Mouse (Mus musculus) frontal cortex, postnatal 25 days (tissue): Measurements from ENCODE around the gene Ppp1r14b.

ENCODE experiments used
- DNase-seq, 2 experiments: peaks; one replicate each; pipeline ENCODE4 v3.0.0; 2022; ENCODE audit warnings: low spot score in 2 of 2

Ppp1r14b gene

GRCm38 (mm10) chr19:6974211-6975205 is at the start of gene Ppp1r14b:
Ppp1r14b (plus strand) TSS chr19:6974968.
- DNase-seq: peak; percentile 58 to 59

DNA sequence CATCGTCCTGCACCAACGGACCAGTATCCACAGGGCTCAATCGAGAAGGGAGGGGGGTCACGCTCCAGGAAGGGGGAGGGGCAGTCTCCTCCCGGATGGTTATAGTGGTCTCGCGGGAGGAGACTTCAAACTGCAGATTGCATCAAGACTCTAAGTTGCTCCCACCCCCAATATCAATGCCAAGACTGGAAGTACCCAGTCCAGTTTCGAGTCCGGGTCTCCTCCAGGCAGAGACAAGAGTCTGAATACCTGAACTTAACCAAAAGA is 49.5 kb upstream of the Ppp1r14b start, which contains the start of gene Catsperz:
TSS of gene Catsperz (minus strand) at position 74 of the 267 bp plus-strand sequence.
- DNase-seq: no peak

DNA sequence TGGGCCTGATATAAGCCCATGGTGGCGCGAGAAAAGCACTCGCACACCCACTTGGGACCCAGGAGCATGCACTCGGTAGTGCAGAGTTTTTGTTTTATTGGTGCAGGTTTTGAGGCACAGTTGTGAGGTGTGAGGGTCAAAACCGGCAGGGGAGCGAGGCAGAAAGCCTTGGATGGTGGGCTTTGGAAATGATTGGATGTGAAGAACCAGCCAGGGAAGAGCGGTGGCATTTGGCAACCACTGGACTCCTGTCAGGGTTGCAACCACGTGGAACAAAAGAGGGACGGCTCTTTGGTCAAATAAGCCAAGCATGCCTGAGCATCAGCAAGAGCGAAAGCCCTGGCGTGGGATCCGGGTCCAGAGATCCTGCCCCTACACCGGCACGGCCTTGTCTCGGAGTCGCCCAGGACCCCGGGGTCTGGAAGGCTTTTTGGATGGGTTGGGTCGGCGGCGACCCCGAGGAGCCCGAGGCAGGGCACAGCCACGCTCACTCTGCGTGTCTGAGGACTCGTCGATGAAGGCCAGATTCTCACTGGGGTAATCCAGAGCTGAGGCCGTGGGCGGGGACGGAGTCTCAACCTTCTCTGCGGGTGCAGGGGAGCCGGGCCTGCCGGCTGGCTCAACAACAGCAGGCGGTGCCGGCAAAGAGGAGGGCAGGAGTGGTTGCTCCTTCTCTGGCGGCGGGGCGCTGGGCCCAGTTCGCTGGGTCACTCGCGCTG is 49.0 kb upstream of the Ppp1r14b start:
- DNase-seq: no peak

GRCm38 (mm10) chr19:6926559-6927255 is 48.1 kb upstream of the Ppp1r14b start:
- no peak for DNase-seq

GRCm38 (mm10) chr19:6928080-6928479 is 46.7 kb upstream of the Ppp1r14b start:
- DNase-seq: no peak

DNA sequence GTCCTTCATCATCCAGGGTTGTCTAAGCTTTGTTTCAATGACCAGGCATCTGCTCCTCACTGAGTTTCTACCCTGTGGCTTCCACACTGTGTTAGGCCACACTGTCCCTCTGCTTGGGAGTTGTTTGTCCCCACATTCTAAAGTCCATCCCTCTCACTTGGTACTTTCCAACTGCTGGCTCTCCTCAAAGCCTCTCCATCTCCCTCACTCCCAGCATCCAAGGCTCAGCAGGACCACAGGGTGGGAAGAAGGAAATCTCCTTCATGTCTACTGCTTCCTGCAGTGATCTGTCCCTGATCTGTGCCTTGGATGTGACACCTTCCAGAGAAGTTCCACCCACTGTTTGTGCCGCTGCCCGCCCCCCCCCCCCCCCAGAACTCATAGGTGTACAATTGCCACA is 43.8 kb upstream of the Ppp1r14b start:
- DNase-seq: no peak

GRCm38 (mm10) chr19:6932018-6932417 is 42.8 kb upstream of the Ppp1r14b start:
- no peak for DNase-seq

DNA sequence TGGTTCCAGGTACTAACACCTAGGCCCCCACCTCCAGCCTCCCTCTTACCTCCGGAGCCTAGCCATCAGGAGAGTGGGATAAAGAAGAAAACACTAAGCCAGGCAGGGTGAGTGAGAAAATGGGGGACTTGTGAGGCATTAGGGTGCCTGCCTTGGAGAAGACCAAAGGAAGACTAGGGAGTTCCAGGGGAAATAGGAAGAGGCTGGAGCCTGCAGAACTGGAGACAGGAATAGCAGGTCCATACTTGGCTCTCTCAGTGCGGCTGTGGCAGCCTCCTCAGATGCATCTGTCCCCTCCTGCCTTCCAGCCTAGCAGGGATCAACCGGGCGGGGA is 41.7 kb upstream of the Ppp1r14b start:
- DNase-seq: no peak

- no peak for DNase-seq
Observed at GRCm38 (mm10) chr19:6933436-6934194, 41.2 kb upstream of the Ppp1r14b start.

GRCm38 (mm10) chr19:6934195-6934977 is 40.4 kb upstream of the Ppp1r14b start, which contains the start of gene Kcnk4:
Kcnk4 (minus strand) TSS chr19:6934515.
- DNase-seq: no peak

DNA sequence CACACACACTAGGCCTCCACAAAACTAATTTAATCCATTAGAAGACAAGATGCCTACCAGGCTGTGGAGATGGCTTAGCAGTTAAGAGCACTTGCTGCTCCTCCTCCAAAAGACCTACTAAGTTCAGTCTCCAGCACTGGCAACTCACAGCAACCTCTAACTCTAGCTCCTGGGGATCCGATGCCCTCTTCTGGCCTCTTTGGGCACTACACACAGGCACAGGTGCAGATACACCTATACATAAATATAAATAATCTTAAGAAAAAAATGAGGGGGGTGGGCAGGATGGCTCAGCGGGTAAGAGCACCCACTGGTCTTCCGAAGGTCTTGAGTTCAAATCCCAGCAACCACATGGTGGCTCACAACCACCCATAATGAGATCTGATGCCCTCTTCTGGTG is 38.5 kb upstream of the Ppp1r14b start:
- DNase-seq: no peak

GRCm38 (mm10) chr19:6937541-6938465 is 37.0 kb upstream of the Ppp1r14b start:
- no peak for DNase-seq

- DNase-seq: no peak
Observed at GRCm38 (mm10) chr19:6939106-6940002, 35.4 kb upstream of the Ppp1r14b start.

GRCm38 (mm10) chr19:6940396-6941351 is 34.1 kb upstream of the Ppp1r14b start:
- DNase-seq: no peak

DNA sequence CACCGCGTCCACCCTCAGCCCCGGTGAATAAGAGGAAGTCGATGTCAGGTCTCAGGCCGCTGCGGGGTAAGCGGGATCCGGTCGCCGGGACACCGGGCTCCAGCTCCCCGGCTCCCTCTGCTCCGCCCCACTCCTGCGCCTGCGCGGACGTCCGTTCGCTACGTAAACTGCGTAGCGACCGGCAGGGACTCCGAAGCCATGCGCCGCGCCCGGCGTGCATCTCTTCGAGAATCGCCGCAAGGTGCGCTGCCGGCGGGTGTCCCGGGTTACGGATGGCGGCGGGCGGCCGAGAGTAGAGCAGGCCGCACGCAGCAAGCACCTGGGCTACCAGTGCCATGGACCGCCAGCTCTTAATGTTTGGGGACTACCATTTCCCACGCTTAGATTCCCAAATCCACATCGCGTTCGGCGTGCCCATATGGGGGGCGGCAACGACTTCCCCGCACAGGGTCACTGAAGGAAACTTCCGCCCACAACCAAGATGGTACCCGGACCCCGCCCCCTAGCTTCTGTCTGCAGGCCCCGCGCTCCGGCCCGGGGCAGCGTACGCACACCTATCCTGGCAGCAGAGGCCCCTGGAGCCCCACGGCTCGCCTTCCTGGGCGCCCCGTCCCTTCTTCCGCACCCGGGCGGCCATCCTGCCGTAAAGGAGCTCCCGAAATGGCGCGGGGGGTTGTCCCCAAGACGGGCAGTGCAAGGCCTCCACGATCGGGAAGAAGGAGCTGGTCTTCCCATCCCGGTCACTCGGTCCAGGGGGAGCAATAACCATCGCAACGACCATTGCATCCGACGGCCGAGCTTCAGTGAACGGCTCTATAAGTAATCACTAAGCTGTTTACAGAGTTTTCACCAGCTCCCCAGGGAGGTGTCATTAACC is 33.2 kb upstream of the Ppp1r14b start, which contains the start of gene Bad:
TSS of gene Bad (plus strand) at position 490 of the 877 bp plus-strand sequence.
- peak; percentile 90 to 92 for DNase-seq

- peak; percentile 89 for DNase-seq
Observed at GRCm38 (mm10) chr19:6942249-6942691, 32.5 kb upstream of the Ppp1r14b start, which contains the start of gene Gpr137. Gpr137 (minus strand) TSS chr19:6942480.
